Mouse (Mus musculus) embryonic facial prominence, embryonic 14.5 days (tissue): ENCODE measurements at regions not wholly inside any gene's neighbourhood (a gene's known extent, or its start where the extent isn't known, plus 50 kb on each side); places are given as distances from the start of the nearest gene placed in this dataset.

Source experiments
- ATAC-seq: fragments of 200-750 bp; cut with Nextera tagmentation; 2 replicates; pipeline ENCODE4 v1.8.0; 2017; ENCODE audit warnings: low read depth, moderate number of reproducible peaks, moderate TSS enrichment
- DNase-seq: peaks from one replicate; pipeline ENCODE4 v3.0.0-alpha.2; 2015; ENCODE audit warnings: low spot score
- H3K27ac ChIP-seq: fragments of 300-500 bp; sonication (generic); replicated peaks from 2 replicates; pipeline ENCODE4 v1.5.1; 2014; ENCODE audit warnings: low read depth, mild to moderate bottlenecking, low read length, moderate library complexity
- H3K27me3 ChIP-seq: fragments of 300-500 bp; sonication (generic); replicated peaks from 2 replicates; pipeline ENCODE4 v1.6.1; 2014; ENCODE audit warnings: low read length; ENCODE audit not compliant: control insufficient read depth, insufficient read depth
- H3K36me3 ChIP-seq: fragments of 300-500 bp; sonication (generic); 2 replicates; pipeline ENCODE4 v1.6.1; 2014; ENCODE audit warnings: low read length, mixed read lengths; ENCODE audit not compliant: control insufficient read depth, insufficient read depth
- H3K4me1 ChIP-seq: fragments of 300-500 bp; sonication (generic); 2 replicates; pipeline ENCODE4 v1.6.1; 2014; ENCODE audit warnings: antibody characterized with exemption, low read length; ENCODE audit not compliant: control insufficient read depth, insufficient read depth
- H3K4me2 ChIP-seq: fragments of 300-500 bp; sonication (generic); 2 replicates; pipeline ENCODE4 v1.6.1; 2014; ENCODE audit warnings: low read depth, mild to moderate bottlenecking, low read length, moderate library complexity, mixed read lengths
- H3K4me3 ChIP-seq: fragments of 300-500 bp; sonication (generic); 2 replicates; pipeline ENCODE4 v1.5.1; 2014; ENCODE audit warnings: low read depth, mild to moderate bottlenecking, low read length
- H3K9ac ChIP-seq: fragments of 300-500 bp; sonication (generic); 2 replicates; pipeline ENCODE4 v1.6.1; 2014; ENCODE audit warnings: low read depth, mild to moderate bottlenecking, low read length, moderate library complexity, mixed read lengths
- H3K9me3 ChIP-seq: fragments of 300-500 bp; sonication (generic); 2 replicates; pipeline ENCODE4 v1.6.1; 2016; ENCODE audit warnings: low read length; ENCODE audit not compliant: control insufficient read depth
- WGBS: fragments of 180-500 bp; shearing (Covaris S2); extraction: QIAGEN DNeasy Blood & Tissue Kit; methylation state at CpG from one replicate; pipeline ENCODE4 v1.1.7; 2014; 5-methylcytosine and 5-hydroxymethylcytosine counted together

GRCm38 (mm10) chr5:28012496-28012895 lies 58.7 kb upstream of the Insig1 start:
- Histone ChIP-seq H3K36me3 (no peaks in the 10 kb centered on the region), H3K4me1 (no peaks in the 10 kb centered on the region), H3K9me3 (no peaks in the 10 kb centered on the region), H3K4me2 (no peak overlapping the region), H3K9ac (no peak overlapping the region), H3K4me3 (no peak overlapping the region), H3K27me3 (no peaks in the 10 kb centered on the region), H3K27ac (no peak overlapping the region)
- WGBS = 92% methylated on average over 2 of the region's 2 CpGs
- DNase-seq (no peak), ATAC-seq (no peak)

- no peak overlapping the region for H3K27ac ChIP-seq
- H3K4me2 ChIP-seq = no peak overlapping the region
- ATAC-seq = no peak
- no peaks in the 10 kb centered on the region for H3K36me3 ChIP-seq
- no peaks in the 10 kb centered on the region for H3K9me3 ChIP-seq
- H3K4me1 ChIP-seq = no peaks in the 10 kb centered on the region
- H3K9ac ChIP-seq = no peak overlapping the region
- no peak overlapping the region for H3K4me3 ChIP-seq
- DNase-seq = no peak
- no peaks in the 10 kb centered on the region for H3K27me3 ChIP-seq
- WGBS = 53% methylated on average over 6 of the region's 6 CpGs
Observed at GRCm38 (mm10) chr5:28013619-28014273, 57.4 kb upstream of the Insig1 start.

GRCm38 (mm10) chr5:28019864-28020263 lies 51.3 kb upstream of the Insig1 start:
- H3K36me3 ChIP-seq = no peaks in the 10 kb centered on the region
- H3K9me3 ChIP-seq = no peaks in the 10 kb centered on the region
- no peaks in the 10 kb centered on the region for H3K27me3 ChIP-seq
- H3K9ac ChIP-seq = no peak overlapping the region
- ATAC-seq = peak; percentile 18; the same call in 1 of the 2 replicates
- no peak overlapping the region for H3K27ac ChIP-seq
- H3K4me1 ChIP-seq = no peaks in the 10 kb centered on the region
- H3K4me2 ChIP-seq = no peak overlapping the region
- H3K4me3 ChIP-seq = no peak overlapping the region
- WGBS = 44% methylated on average over 3 of the region's 3 CpGs
- peak; percentile 32 for DNase-seq
